Mouse (Mus musculus) C2C12 (cell line): ENCODE measurements around the gene Elovl1. TPM values are rescaled to one million over a fixed set of nuclear protein-coding genes. Genes with fewer than 3 reads are reported as not detected.

Experiments used
- H3K27me3 ChIP-seq: one replicate; pipeline ENCODE4 v1.6.1; 2011; ENCODE audit not compliant: control insufficient read depth, insufficient read depth, insufficient read length
- H3K36me3 ChIP-seq: one replicate; pipeline ENCODE4 v1.6.1; 2011; ENCODE audit not compliant: control insufficient read depth, insufficient read depth
- H3K4me3 ChIP-seq: one replicate; pipeline ENCODE4 v1.5.1; 2011; ENCODE audit warnings: mild to moderate bottlenecking, control low read depth; ENCODE audit not compliant: poor library complexity, insufficient read depth, severe bottlenecking
- H3K79me2 ChIP-seq: one replicate; pipeline ENCODE4 v1.6.1; 2011; ENCODE audit not compliant: control insufficient read depth, insufficient read depth
- H3K79me3 ChIP-seq: one replicate; pipeline ENCODE4 v1.6.1; 2011; ENCODE audit warnings: low read depth, control low read depth
- H3ac ChIP-seq: one replicate; pipeline ENCODE3; 2011; ENCODE audit warnings: low read depth; ENCODE audit not compliant: control insufficient read depth, insufficient read length
- CEBPB ChIP-seq: IDR thresholded peaks from one replicate; pipeline ENCODE4 v1.6.1; 2011; ENCODE audit warnings: low read depth, mild to moderate bottlenecking, control low read depth, moderate library complexity
- CTCF ChIP-seq: IDR thresholded peaks from one replicate; pipeline ENCODE4 v1.5.1; 2011; ENCODE audit not compliant: control insufficient read depth, insufficient read depth, insufficient read length
- FOSL1 ChIP-seq: IDR thresholded peaks from one replicate; pipeline ENCODE4 v1.8.0; 2011; ENCODE audit warnings: mild to moderate bottlenecking, low read length; ENCODE audit not compliant: poor library complexity, insufficient read depth, severe bottlenecking
- MAX ChIP-seq: IDR thresholded peaks from one replicate; pipeline ENCODE4 v1.6.1; 2011; ENCODE audit warnings: mild to moderate bottlenecking, control low read depth
- MYOD1 ChIP-seq: IDR thresholded peaks from one replicate; pipeline ENCODE4 v1.6.1; 2011; ENCODE audit warnings: low read depth; ENCODE audit not compliant: control insufficient read depth, insufficient read length
- MYOG ChIP-seq: IDR thresholded peaks from one replicate; pipeline ENCODE4 v1.6.1; 2011; ENCODE audit not compliant: control insufficient read depth, insufficient read length; ENCODE audit errors: extremely low read depth
- USF1 ChIP-seq: IDR thresholded peaks from one replicate; pipeline ENCODE4 v1.6.1; 2011; ENCODE audit warnings: low read depth, mild to moderate bottlenecking, control low read depth, moderate library complexity
- long read RNA-seq, 2 experiments: library from polyadenylated mRNA; unstranded; transcript quantifications; one replicate each; pipeline ENCODE4 v2.0.0; 2019 to 2020
- polyA plus RNA-seq: library from polyadenylated mRNA; unstranded; fragments of >200 nt; fragmentation: generic; extraction: Trizol; gene quantifications from one replicate; pipeline ENCODE4 v1.2.1, GENCODE M21; 2012; ENCODE audit warnings: missing spikeins

Gene Elovl1
- 92.3 TPM for polyA plus RNA-seq
- long read RNA-seq, experiment 1, transcript Elovl1-201 (8 exons, 1,811 nt): major isoform, 127 of 160 reads
- long read RNA-seq, experiment 1, partial matches to known transcripts: 25 of 160 reads
- long read RNA-seq, experiment 1, other reads (novel, unspliced or antisense): 4 of 160 reads
- long read RNA-seq, experiment 2, transcript Elovl1-201 (8 exons, 1,811 nt): major isoform, 254 of 292 reads
- long read RNA-seq, experiment 2, partial matches to known transcripts: 3 of 292 reads
- long read RNA-seq, experiment 2, other reads (novel, unspliced or antisense): 31 of 292 reads

DNA sequence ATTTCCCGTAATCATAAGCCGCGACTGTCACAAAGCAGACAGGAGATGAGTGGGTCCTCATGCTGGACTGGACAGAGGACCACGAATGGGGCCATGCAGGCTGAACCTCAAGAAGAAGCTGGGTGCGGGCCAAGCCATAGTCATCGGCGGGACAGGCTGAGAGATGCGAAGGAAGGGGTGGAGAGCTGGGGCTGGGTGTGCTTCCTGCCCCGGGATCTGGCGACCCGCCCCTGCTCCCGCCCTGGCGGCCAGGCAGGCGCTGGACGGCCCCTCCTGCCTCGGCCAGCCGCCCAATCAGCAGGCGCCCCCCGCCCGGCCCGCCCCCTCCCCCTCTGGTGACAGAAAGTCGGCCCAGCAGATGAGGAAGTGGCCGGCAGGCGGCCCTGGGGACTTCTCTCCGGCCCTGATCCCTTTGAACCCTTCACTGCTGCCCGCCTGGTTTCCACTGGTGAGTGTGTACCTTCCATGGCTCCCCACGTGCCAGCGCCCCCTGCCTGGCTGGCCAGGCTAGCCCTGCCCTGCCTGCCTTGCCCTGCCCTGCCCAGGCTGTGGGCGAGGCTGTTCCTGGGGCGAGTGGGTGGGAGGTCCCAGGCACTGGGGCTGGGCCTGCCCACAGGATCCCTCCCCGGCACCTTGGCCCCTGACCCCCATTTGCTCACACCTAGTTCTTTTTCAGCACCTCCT lies at the start of gene Elovl1:
Elovl1 (plus strand) TSS at position 326 of the 684 bp plus-strand sequence.
- peak within 1 kb of the TSS; percentile 65 for H3K4me3 ChIP-seq
- H3K79me3 ChIP-seq: peaks cover 16% of the 10 kb centered on the region
- H3ac ChIP-seq: peak within 1 kb of the TSS; percentile 96
- H3K79me2 ChIP-seq: peaks cover 42% of the 10 kb centered on the region
- H3K36me3 ChIP-seq: peaks cover 21% of the 10 kb centered on the region
- H3K27me3 ChIP-seq: no peaks in the 10 kb centered on the region
- TF ChIP-seq CTCF (peak; percentile 62), MYOD1 (no peak), FOSL1 (no peak)

DNA sequence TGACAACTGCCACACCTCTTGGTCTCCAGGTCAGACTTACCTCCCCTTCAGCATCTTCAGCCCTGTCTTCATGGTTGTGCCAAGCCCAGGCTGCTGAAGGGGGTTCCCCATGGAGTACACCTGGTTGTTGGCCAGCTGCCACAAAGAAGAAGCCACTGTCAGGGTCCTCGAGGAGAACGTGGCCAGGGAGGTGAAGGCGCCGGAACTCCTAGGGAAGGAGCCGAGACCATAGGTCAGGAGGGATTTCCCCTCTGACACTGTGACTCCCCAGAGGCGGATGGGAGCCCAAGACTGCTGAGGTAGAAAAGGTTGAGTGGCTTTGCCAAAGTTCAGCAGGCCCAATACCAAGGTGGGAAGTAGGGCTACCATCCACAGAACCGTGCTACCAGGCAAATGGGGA lies 44.6 kb upstream of the Elovl1 start:
- Histone ChIP-seq H3K36me3 (peaks cover 53% of the 10 kb centered on the region), H3K79me2 (no peaks in the 10 kb centered on the region), H3K4me3 (no peak overlapping the region), H3K27me3 (no peaks in the 10 kb centered on the region), H3K79me3 (no peaks in the 10 kb centered on the region), H3ac (no peak overlapping the region)
- TF ChIP-seq MAX: no peak
- no peak for TF ChIP-seq CEBPB
- TF ChIP-seq MYOD1: no peak

DNA sequence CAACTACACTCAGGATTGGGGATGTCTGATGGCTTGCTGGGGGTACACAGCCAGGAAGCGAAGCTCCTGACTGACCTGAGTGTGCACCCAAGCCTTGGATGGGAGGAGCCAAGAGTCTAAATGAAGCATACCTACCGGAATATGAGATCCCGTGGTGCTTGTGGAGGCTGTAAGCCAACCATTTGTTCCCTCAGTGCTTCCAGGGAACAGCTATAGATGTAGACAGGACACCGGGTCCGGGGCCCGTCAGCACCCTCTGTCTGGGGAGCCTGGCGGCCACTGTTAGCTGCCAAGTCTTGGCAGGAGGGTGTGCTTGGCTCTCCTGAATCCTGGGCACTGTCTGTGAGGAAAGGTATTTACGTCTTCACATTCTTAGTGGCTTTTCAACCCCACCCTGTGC lies 40.6 kb upstream of the Elovl1 start:
- Histone ChIP-seq H3K4me3 (no peak overlapping the region), H3K79me2 (no peaks in the 10 kb centered on the region), H3K79me3 (no peaks in the 10 kb centered on the region), H3K36me3 (peaks cover 53% of the 10 kb centered on the region), H3K27me3 (no peaks in the 10 kb centered on the region), H3ac (no peak overlapping the region)
- TF ChIP-seq MAX: no peak
- no peak for TF ChIP-seq MYOG
- no peak for TF ChIP-seq MYOD1
- no peak for TF ChIP-seq CEBPB
- TF ChIP-seq FOSL1: no peak
- no peak for TF ChIP-seq CTCF
- no peak for TF ChIP-seq USF1

DNA sequence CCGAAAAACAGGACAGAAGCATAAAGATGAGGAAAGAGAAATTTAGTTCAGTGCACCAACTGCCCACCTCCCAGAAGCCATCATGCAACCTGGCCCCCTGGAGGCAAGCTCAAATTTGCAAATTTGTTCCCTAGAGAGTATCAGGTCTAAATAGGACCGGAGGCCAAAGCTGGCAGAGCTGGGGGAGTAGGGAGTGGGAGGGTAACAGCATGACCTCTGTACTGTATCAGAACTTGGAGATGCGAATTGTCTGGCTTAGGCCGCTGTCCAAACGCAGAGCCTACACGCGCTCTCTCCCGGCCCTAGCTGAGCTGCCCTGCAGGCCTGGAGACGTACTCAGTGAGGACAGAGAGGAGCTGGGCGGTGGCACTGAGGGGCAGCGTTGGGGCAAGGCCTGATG lies 37.7 kb upstream of the Elovl1 start:
- no peaks in the 10 kb centered on the region for H3K79me3 ChIP-seq
- no peaks in the 10 kb centered on the region for H3K27me3 ChIP-seq
- no peak overlapping the region for H3K4me3 ChIP-seq
- no peaks in the 10 kb centered on the region for H3K79me2 ChIP-seq
- no peak overlapping the region for H3ac ChIP-seq
- no peak for TF ChIP-seq MYOD1
- no peak for TF ChIP-seq CEBPB
- TF ChIP-seq FOSL1: no peak
- TF ChIP-seq MYOG: no peak
- no peak for TF ChIP-seq USF1
- no peak for TF ChIP-seq CTCF
- no peak for TF ChIP-seq MAX
- peaks cover 61% of the 10 kb centered on the region for H3K36me3 ChIP-seq

DNA sequence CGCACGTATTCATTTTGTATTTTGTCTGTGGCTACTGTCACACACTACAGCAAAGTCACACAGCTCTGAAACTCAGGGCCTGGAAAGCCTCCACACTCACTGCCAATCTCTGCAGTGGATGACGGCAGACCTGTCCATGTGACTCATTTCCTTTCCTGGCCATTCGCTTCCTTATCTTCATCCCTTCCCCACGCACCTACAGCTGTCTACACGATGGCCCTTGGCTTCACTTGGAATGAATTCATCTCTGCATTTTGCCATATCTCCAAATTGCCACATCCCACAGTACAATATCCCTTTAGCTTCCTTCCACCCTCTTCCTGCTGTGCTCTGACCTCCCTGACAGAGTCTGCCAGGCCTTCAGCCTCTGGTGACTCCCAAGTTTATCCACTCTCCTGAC lies 33.4 kb upstream of the Elovl1 start:
- H3K27me3 ChIP-seq: no peaks in the 10 kb centered on the region
- TF ChIP-seq CTCF (no peak), MYOG (no peak), MAX (no peak), FOSL1 (no peak), USF1 (no peak), MYOD1 (no peak), CEBPB (no peak)
- no peaks in the 10 kb centered on the region for H3K79me2 ChIP-seq
- no peak overlapping the region for H3K4me3 ChIP-seq
- no peak overlapping the region for H3ac ChIP-seq
- H3K79me3 ChIP-seq: no peaks in the 10 kb centered on the region
- peaks cover 57% of the 10 kb centered on the region for H3K36me3 ChIP-seq
